ENCODE assay signal across 9 mouse cellular contexts in genomic region chr4:136144927-136145292, GRCm38 (mm10). TPM values are rescaled to one million over a fixed set of nuclear protein-coding genes. Genes with fewer than 3 reads are reported as not detected.
A peak's percentile ranks its signal among the peaks of the same experiment; 100 is the strongest.
DNase-seq lines count a peak whose midpoint lies in the region; ATAC-seq and TF ChIP-seq lines count a peak whose summit lies in the region.
"Had no signal": no experiment of that assay in that cellular context is flagged by ENCODE, and none has a peak within 500 bp of the region (broad histone marks: within the 10 kb centered on the region; RNA-seq: fewer than 3 reads in every experiment).

No protein-coding gene starts in this region.

- TF ChIP-seq EP300 in stomach, postnatal 0 days (optimal IDR thresholded peaks at IDR 0.05), result no peak

- 2% methylated on average over 11 of the region's 11 CpGs for WGBS in liver, embryonic 11.5 days
- WGBS in stomach, postnatal 0 days, result under 1% methylated on average over 11 of the region's 11 CpGs

- H3K4me3 ChIP-seq in erythroblast, embryonic 14.5 days (replicated peaks), result peak overlapping the region; percentile 47
- H3K4me3 ChIP-seq in testis, adult 2 months (ENCODE audit: control insufficient read depth, low read depth, low read length), result peak overlapping the region; percentile 76
- H3K4me3 ChIP-seq in liver, embryonic 11.5 days (ENCODE audit: low read depth, low read length), result peak overlapping the region; percentile 61
- H3K4me3 ChIP-seq in stomach, postnatal 0 days (ENCODE audit: low read depth, low read length), result peak overlapping the region; percentile 82

- H3K9me3 ChIP-seq in erythroblast, embryonic 14.5 days (ENCODE audit: control insufficient read depth, low read length), result peaks cover 22% of the 10 kb centered on the region; the same call in 1 of the 2 replicates
- H3K9me3 ChIP-seq in liver, embryonic 11.5 days (ENCODE audit: control insufficient read depth, low read length), result no peaks in the 10 kb centered on the region
- no peaks in the 10 kb centered on the region for H3K9me3 ChIP-seq in stomach, postnatal 0 days (ENCODE audit: control insufficient read depth, low read length)

- H3K4me2 ChIP-seq in liver, embryonic 11.5 days, result peak overlapping the region; percentile 74
- peak overlapping the region; percentile 75 for H3K4me2 ChIP-seq in stomach, postnatal 0 days (replicated peaks; ENCODE audit: low read depth)

- H3K36me3 ChIP-seq in erythroblast, embryonic 14.5 days (ENCODE audit: control insufficient read depth), result no peaks in the 10 kb centered on the region
- no peaks in the 10 kb centered on the region for H3K36me3 ChIP-seq in testis, adult 2 months (ENCODE audit: control insufficient read depth, insufficient read depth, low read length)
- H3K36me3 ChIP-seq in liver, embryonic 11.5 days (ENCODE audit: control insufficient read depth, insufficient read depth, low read length), result no peaks in the 10 kb centered on the region
- no peaks in the 10 kb centered on the region for H3K36me3 ChIP-seq in stomach, postnatal 0 days (ENCODE audit: control insufficient read depth, insufficient read depth, low read length)

- H3K4me1 ChIP-seq in erythroblast, embryonic 14.5 days (ENCODE audit: control insufficient read depth), result peaks cover 37% of the 10 kb centered on the region
- H3K4me1 ChIP-seq in testis, adult 2 months (ENCODE audit: control insufficient read depth, insufficient read depth, low read length), result peaks cover 23% of the 10 kb centered on the region
- peaks cover 50% of the 10 kb centered on the region for H3K4me1 ChIP-seq in liver, embryonic 11.5 days (replicated peaks; ENCODE audit: control insufficient read depth, insufficient read depth, low read length)
- H3K4me1 ChIP-seq in stomach, postnatal 0 days (replicated peaks; ENCODE audit: control insufficient read depth, insufficient read depth), result peaks cover 19% of the 10 kb centered on the region

- peak overlapping the region; percentile 76 for H3K9ac ChIP-seq in liver, embryonic 11.5 days (ENCODE audit: low read depth, low read length)
- H3K9ac ChIP-seq in stomach, postnatal 0 days (ENCODE audit: low read length), result peak overlapping the region; percentile 96

- no peak for TF ChIP-seq POLR2A in testis, adult 2 months (IDR thresholded peaks at IDR 0.05; ENCODE audit: control insufficient read depth, low read depth, low read length)

- peak overlapping the region; percentile 72 for H3K27ac ChIP-seq in testis, adult 2 months (ENCODE audit: control insufficient read depth, insufficient read depth, low read depth, low read length)
- H3K27ac ChIP-seq in liver, embryonic 11.5 days (ENCODE audit: low read depth, low read length), result peak overlapping the region; percentile 86
- peak overlapping the region; percentile 97 for H3K27ac ChIP-seq in stomach, postnatal 0 days (replicated peaks)

- TF ChIP-seq CTCF in testis, adult 2 months (IDR thresholded peaks at IDR 0.05; ENCODE audit: control insufficient read depth, insufficient read depth, insufficient replicate concordance, low read depth, low read length), result no peak
- no peak for TF ChIP-seq CTCF in stomach, postnatal 0 days (IDR thresholded peaks at IDR 0.05; ENCODE audit: low read depth)

- DNase-seq in testis, postnatal 14 days (ENCODE audit: low spot score), result no peak
- no peak for DNase-seq in liver, embryonic 11.5 days (ENCODE audit: low spot score)
- no peak for DNase-seq in stomach, postnatal 0 days (ENCODE audit: low spot score)
- no peak for DNase-seq in layer of hippocampus, postnatal 36 days
- no peak for DNase-seq in embryo, embryonic 11 days
- DNase-seq: cerebellum, adult 11-12 months had no signal

- H3K27me3 ChIP-seq in erythroblast, embryonic 14.5 days (ENCODE audit: control insufficient read depth), result peaks cover 96% of the 10 kb centered on the region
- no peaks in the 10 kb centered on the region; the same call in 1 of the 2 replicates for H3K27me3 ChIP-seq in testis, adult 2 months (ENCODE audit: control insufficient read depth, insufficient read depth, low read length)
- H3K27me3 ChIP-seq in liver, embryonic 11.5 days (replicated peaks; ENCODE audit: control insufficient read depth, insufficient read depth, low read length), result peaks cover 78% of the 10 kb centered on the region
- no peaks in the 10 kb centered on the region for H3K27me3 ChIP-seq in stomach, postnatal 0 days (ENCODE audit: control insufficient read depth, insufficient read depth, low read length)

- ATAC-seq in erythroblast, adult 5-6 weeks (replicated peaks; ENCODE audit: low FRiP score, poor library complexity, severe bottlenecking), result no peak
- no peak for ATAC-seq in liver, embryonic 11.5 days (replicated peaks; ENCODE audit: low FRiP score)
- ATAC-seq in stomach, postnatal 0 days (ENCODE audit: low FRiP score, low TSS enrichment), result no peak

RNA-seq across cellular contexts. Expression of gene Id3, which starts 1.6 kb away (rescaled TPM):
- 0.38 and 0.54 TPM in 2 replicates for polyA plus RNA-seq in erythroblast, embryonic 14.5 days (2012)
- total RNA-seq in erythroblast, adult 5-6 weeks (2015; ENCODE audit: low replicate concordance), result not detected in 2 replicates
- not detected in 2 replicates for total RNA-seq in erythroblast, adult 5-6 weeks (2017; ENCODE audit: low replicate concordance)
- polyA plus RNA-seq in testis, adult 2 months (2012; rRNA removed), result 8.0 and 16.8 TPM in 2 replicates
- 191 and 200 TPM in 2 replicates for polyA plus RNA-seq in liver, embryonic 11.5 days (2014; fragmentation: Nextera tagmentation; extraction: Ambion mirVana)
- 201 and 224 TPM in 2 replicates for polyA plus RNA-seq in stomach, postnatal 0 days (2015; fragmentation: Nextera tagmentation; extraction: Ambion mirVana)
- total RNA-seq in layer of hippocampus, postnatal 36 days (2021), result 10 to 100 TPM; 35.4 to 42.4 TPM

RNA-seq across cellular contexts. Expression of gene E2f2, which starts 27.3 kb away (rescaled TPM):
- 108 and 119 TPM in 2 replicates for polyA plus RNA-seq in erythroblast, embryonic 14.5 days (2012)
- 226 and 246 TPM in 2 replicates for total RNA-seq in erythroblast, adult 5-6 weeks (2015; ENCODE audit: low replicate concordance)
- 344 and 364 TPM in 2 replicates for total RNA-seq in erythroblast, adult 5-6 weeks (2017; ENCODE audit: low replicate concordance)
- 0.58 and 1.0 TPM in 2 replicates for polyA plus RNA-seq in testis, adult 2 months (2012; rRNA removed)
- 9.0 and 9.2 TPM in 2 replicates for polyA plus RNA-seq in liver, embryonic 11.5 days (2014; fragmentation: Nextera tagmentation; extraction: Ambion mirVana)
- polyA plus RNA-seq in stomach, postnatal 0 days (2015; fragmentation: Nextera tagmentation; extraction: Ambion mirVana), result 0.91 and 1.5 TPM in 2 replicates
- total RNA-seq in layer of hippocampus, postnatal 36 days (2021), result under 1 TPM; 0.63 to 0.72 TPM

Comparison
In these comparisons a context has a peak if more than half of its experiments do, and no peak if none do; other contexts are left out.
1. RNA of gene Id3, which starts 1.6 kb away (polyA plus RNA-seq): 201 to 224 TPM in stomach, postnatal 0 days and 191 to 200 TPM in liver, embryonic 11.5 days; 8.0 to 16.8 TPM in testis, adult 2 months and 0.38 to 0.54 TPM in erythroblast, embryonic 14.5 days; every median in the first group is over 10 times any median in the second.
2. RNA of gene E2f2, which starts 27.3 kb away (polyA plus RNA-seq): 108 to 119 TPM in erythroblast, embryonic 14.5 days; 9.0 to 9.2 TPM in liver, embryonic 11.5 days, 0.58 to 1.0 TPM in testis, adult 2 months and 0.91 to 1.5 TPM in stomach, postnatal 0 days; every median in the first group is over 10 times any median in the second.
3. Peak in every context shown above with its lines, with median percentiles within 50 percentile points of each other: H3K4me3 ChIP-seq and H3K27ac ChIP-seq.